Mouse (Mus musculus): Measurements from ENCODE around the gene Nuak2. TPM values are rescaled to one million over a fixed set of nuclear protein-coding genes. Genes with fewer than 3 reads are reported as not detected.

Gene Nuak2
- polyA plus RNA-seq, 1 experiment from 2014 or later: 15.4 TPM

DNA sequence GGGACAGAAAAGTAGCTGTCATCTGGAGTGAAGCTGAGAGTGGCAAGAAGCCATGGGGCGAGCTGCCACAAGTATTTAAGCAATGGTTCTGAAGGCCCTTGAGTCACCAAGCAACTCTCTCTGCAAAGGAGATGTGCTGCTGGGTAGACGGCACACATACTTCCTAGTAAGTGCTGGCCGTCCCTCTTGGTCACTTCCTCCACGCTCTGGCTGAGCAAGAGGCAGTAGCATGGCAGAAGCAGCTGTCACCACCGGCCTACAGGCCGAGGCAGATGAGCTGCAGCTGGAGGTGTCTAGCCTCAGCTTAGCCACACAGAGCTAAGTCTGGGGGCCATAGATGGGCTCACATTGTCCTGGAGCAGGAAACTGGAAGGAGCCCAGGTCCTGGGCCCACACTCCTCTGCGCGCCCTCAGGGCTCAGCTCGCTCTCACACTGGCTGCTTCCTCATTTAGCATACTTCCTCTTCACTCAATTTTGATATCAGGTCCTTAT is 54.8 kb downstream of the Nuak2 start:
- H3K4me1 ChIP-seq (ENCODE audit: insufficient read depth): peaks cover 23% of the 10 kb centered on the region
- peak; percentile 67 for ATAC-seq (ENCODE audit: insufficient read depth)
- no peak for TF ChIP-seq CTCF (IDR thresholded peaks at IDR 0.05; ENCODE audit: low read depth)

DNA sequence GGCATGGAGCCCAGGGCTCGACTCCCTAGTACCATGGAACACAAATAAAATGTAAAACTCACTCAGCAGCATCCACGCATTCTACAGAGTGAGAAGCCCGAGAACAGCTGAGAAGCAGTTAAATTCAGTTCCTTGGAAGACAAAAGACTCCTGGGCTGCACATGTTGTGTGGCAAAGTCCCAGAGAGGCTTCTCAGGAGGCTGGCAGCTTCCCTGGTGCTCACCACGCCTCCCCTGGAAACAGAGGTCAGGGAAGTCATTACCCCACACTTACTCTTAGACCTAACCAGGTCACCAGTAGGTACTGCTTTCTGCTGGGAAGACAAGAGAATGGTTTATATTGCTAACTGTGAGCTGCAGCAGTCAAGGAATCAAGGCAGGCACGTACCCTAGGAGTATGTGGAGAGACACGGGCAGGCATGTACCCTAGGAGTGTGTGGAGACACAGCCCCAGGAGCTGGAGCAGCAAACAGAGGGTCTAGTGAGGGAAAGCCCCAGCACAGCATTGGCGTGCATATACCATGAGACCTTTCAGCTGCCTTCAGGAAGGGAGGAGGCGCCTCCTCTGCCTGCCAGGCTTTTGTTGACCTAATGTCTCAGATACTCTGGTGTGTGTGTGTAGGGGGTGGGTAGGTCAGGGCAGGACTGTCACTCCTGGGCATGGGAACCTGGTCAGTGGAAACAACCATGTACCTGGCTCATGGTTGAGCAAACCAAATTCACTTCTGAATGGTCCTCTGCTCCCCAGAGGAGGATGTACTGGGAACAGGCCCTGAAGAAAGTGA is 55.6 kb downstream of the Nuak2 start:
- H3K4me2 ChIP-seq: no peak overlapping the region
- TF ChIP-seq CTCF (IDR thresholded peaks at IDR 0.05; ENCODE audit: low read depth): no peak
- peak overlapping the region; percentile 55 for H3K27ac ChIP-seq (ENCODE audit: low read depth)
- no peak for ATAC-seq (ENCODE audit: insufficient read depth)
- H3K27me3 ChIP-seq (ENCODE audit: insufficient read depth, low read length): no peaks in the 10 kb centered on the region
- DNase-seq: peak; percentile 37
- WGBS: 59% methylated on average over 8 of the region's 8 CpGs
- H3K9ac ChIP-seq: no peak overlapping the region
- no peak overlapping the region for H3K4me3 ChIP-seq (ENCODE audit: low read depth, low read length)
- no peaks in the 10 kb centered on the region for H3K9me3 ChIP-seq (ENCODE audit: low read depth, low read length)
- H3K4me1 ChIP-seq (ENCODE audit: insufficient read depth): peaks cover 24% of the 10 kb centered on the region
- H3K36me3 ChIP-seq (ENCODE audit: insufficient read depth): peaks cover 13% of the 10 kb centered on the region; the same call in 1 of the 2 replicates

More for the DNA sequence above, 54.8 kb downstream of the Nuak2 start:
- Histone ChIP-seq H3K4me2 (no peak overlapping the region), H3K36me3 (ENCODE audit: insufficient read depth) (peaks cover 16% of the 10 kb centered on the region; the same call in 1 of the 2 replicates), H3K9ac (no peak overlapping the region), H3K4me3 (ENCODE audit: low read depth, low read length) (no peak overlapping the region), H3K9me3 (ENCODE audit: low read depth, low read length) (no peaks in the 10 kb centered on the region), H3K27me3 (ENCODE audit: insufficient read depth, low read length) (no peaks in the 10 kb centered on the region), H3K27ac (ENCODE audit: low read depth) (peak overlapping the region; percentile 55)
- DNase-seq: peak; percentile 82
- WGBS: 50% methylated on average over 9 of the region's 9 CpGs

DNA sequence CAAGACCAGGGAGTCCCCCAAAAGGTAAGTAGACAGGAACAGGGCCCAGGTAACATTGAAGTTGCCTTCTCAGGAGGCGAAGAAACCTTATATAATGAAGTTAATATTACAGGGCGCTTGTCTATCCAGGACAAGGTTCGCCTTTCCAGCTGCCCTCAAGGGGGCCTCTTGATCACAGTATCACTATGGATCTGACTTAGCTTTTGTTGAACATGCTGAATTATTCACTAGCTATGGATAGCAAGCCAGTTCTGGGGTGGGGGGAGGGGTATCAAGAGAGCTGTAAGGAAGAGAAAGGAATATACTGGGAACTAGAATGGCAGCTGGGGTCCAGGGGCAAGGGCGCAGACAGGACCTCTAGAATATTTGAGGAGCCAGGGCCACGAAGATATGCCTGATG is 56.4 kb downstream of the Nuak2 start:
- H3K27me3 ChIP-seq (ENCODE audit: insufficient read depth, low read length): no peaks in the 10 kb centered on the region
- H3K27ac ChIP-seq (ENCODE audit: low read depth): no peak overlapping the region
- DNase-seq (no peak), ATAC-seq (ENCODE audit: insufficient read depth) (no peak)
- peaks cover 19% of the 10 kb centered on the region for H3K36me3 ChIP-seq (ENCODE audit: insufficient read depth)
- H3K9ac ChIP-seq: no peak overlapping the region
- TF ChIP-seq CTCF (IDR thresholded peaks at IDR 0.05; ENCODE audit: low read depth): no peak
- H3K9me3 ChIP-seq (ENCODE audit: low read depth, low read length): no peaks in the 10 kb centered on the region
- WGBS: 75% methylated on average over 5 of the region's 5 CpGs
- no peak overlapping the region for H3K4me2 ChIP-seq
- H3K4me3 ChIP-seq (ENCODE audit: low read depth, low read length): no peak overlapping the region
- H3K4me1 ChIP-seq (ENCODE audit: insufficient read depth): peaks cover 26% of the 10 kb centered on the region

DNA sequence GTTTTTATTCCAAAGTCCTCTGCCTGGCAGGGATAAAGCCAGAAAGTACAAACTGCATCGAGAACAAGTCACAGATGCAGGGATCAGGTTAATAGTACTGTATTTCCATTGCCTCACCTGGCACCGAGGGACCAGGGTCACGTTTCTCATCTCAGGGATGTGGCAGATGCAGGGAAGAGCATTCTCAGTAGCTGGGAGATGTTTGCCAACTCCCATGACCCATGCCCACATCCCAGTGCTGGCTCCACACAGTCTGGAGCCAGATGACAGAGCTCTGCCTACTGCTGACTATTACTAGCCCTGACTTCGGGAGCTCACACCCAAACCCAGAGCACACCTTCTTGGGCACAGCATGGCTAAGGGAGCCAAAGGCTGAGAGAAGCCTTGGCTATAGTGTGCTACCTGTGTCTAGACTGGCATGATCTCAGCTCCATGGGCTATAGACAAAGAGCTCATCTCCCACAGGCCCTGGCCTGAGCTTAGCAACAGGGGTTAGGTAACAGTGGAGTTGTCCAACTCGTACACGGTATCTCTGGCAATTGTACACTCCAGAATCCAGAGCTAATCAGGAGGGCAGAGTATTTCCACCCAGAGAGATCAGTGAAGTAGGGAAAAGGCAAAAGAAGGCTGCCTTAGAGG is 57.1 kb downstream of the Nuak2 start:
- WGBS: 82% methylated on average over 6 of the region's 6 CpGs
- Histone ChIP-seq H3K4me1 (ENCODE audit: insufficient read depth) (peaks cover 26% of the 10 kb centered on the region), H3K9ac (no peak overlapping the region), H3K36me3 (ENCODE audit: insufficient read depth) (peaks cover 25% of the 10 kb centered on the region), H3K9me3 (ENCODE audit: low read depth, low read length) (no peaks in the 10 kb centered on the region), H3K27ac (ENCODE audit: low read depth) (0 out of 2 replicates have a peak overlapping the region, but pooled peaks have one; percentile 3), H3K4me3 (ENCODE audit: low read depth, low read length) (no peak overlapping the region), H3K27me3 (ENCODE audit: insufficient read depth, low read length) (no peaks in the 10 kb centered on the region), H3K4me2 (no peak overlapping the region)
- ATAC-seq (ENCODE audit: insufficient read depth): no peak
- DNase-seq: no peak
- no peak for TF ChIP-seq CTCF (IDR thresholded peaks at IDR 0.05; ENCODE audit: low read depth)

DNA sequence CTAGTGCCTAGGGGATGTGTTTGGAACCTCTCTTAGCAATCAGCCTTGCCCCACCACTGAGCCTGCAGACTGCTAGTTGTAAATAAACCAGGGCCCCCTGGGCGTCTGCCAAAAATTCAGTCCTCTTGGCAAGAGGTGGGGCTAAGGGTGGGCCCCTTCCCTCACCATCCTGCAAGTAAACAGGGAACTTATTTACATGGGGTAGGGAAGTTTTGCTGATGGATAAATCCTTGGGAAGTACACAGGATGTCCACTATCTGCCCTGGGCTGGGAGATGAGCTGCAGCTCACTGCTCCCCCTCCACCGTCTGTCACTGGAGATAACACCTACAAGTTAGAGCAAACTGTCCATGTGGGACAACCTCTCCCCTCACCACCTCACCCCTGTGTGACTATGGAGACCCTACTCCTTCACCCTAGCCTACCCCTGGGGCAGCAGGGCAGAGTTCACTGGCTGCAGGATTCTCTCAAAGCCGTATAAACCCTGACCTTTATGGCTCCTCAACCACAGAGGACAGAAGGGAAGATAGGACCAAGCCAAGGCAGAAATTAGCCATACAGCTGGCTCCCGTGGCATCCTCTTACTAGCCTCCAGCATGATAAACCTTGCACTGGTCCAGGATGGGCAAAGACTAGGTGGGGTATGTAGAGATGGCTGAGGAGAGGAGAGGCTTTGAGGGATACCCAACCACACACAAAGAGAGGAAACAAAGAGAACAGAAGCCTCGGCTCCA is 58.4 kb downstream of the Nuak2 start:
- Histone ChIP-seq H3K4me3 (ENCODE audit: low read depth, low read length) (no peak overlapping the region), H3K36me3 (ENCODE audit: insufficient read depth) (peaks cover 38% of the 10 kb centered on the region), H3K27me3 (ENCODE audit: insufficient read depth, low read length) (no peaks in the 10 kb centered on the region), H3K4me2 (peak overlapping the region; percentile 29; the same call in 1 of the 2 replicates), H3K27ac (ENCODE audit: low read depth) (peak overlapping the region; percentile 69), H3K4me1 (ENCODE audit: insufficient read depth) (peaks cover 26% of the 10 kb centered on the region), H3K9me3 (ENCODE audit: low read depth, low read length) (no peaks in the 10 kb centered on the region), H3K9ac (no peak overlapping the region)
- 22% methylated on average over 5 of the region's 5 CpGs for WGBS
- no peak for TF ChIP-seq CTCF (IDR thresholded peaks at IDR 0.05; ENCODE audit: low read depth)
- DNase-seq: peak; percentile 86
- peak; percentile 61 for ATAC-seq (ENCODE audit: insufficient read depth)

DNA sequence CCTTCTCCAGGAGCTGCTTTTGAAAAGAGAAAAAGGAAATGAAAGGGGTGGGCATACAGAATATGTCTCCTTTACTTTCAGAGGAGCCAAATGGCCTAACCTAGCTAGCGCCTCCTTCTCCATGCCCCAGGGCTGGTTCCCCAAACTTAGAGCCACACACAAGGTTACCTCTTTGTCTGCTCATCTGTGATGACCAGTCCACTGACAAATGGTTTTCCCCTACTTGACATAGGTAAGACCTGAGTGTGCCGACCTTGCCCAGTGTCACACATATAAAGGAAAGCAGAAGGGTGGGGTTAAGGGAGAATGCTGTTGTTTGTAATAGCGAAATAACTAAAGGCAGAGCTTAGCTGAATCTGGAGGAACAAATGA is 58.9 kb downstream of the Nuak2 start:
- no peak for TF ChIP-seq CTCF (IDR thresholded peaks at IDR 0.05; ENCODE audit: low read depth)
- H3K36me3 ChIP-seq (ENCODE audit: insufficient read depth): peaks cover 42% of the 10 kb centered on the region
- H3K27me3 ChIP-seq (ENCODE audit: insufficient read depth, low read length): no peaks in the 10 kb centered on the region
- H3K4me3 ChIP-seq (ENCODE audit: low read depth, low read length): no peak overlapping the region
- H3K27ac ChIP-seq (ENCODE audit: low read depth): peak overlapping the region; percentile 69
- DNase-seq (no peak), ATAC-seq (ENCODE audit: insufficient read depth) (no peak)
- 0 out of 2 replicates have a peak overlapping the region, but pooled peaks have one; percentile 29 for H3K4me2 ChIP-seq
- peaks cover 26% of the 10 kb centered on the region for H3K4me1 ChIP-seq (ENCODE audit: insufficient read depth)
- 67% methylated on average over 3 of the region's 3 CpGs for WGBS
- no peak overlapping the region for H3K9ac ChIP-seq
- no peaks in the 10 kb centered on the region for H3K9me3 ChIP-seq (ENCODE audit: low read depth, low read length)
